Mouse (Mus musculus): ENCODE data around the gene Lrba.

GRCm38 (mm10) chr3:86184546-86184945 is 39.9 kb upstream of the Lrba start:
- TF ChIP-seq JUN (IDR thresholded peaks at IDR 0.05; ENCODE audit: insufficient read depth, low read depth, low read length) (no peak), MAFK (IDR thresholded peaks at IDR 0.05; ENCODE audit: insufficient replicate concordance, low read length) (no peak), USF1 (IDR thresholded peaks at IDR 0.05; ENCODE audit: low read depth, low read length) (no peak), POLR2A (IDR thresholded peaks at IDR 0.05; ENCODE audit: low read depth, low read length) (no peak), UBTF (IDR thresholded peaks at IDR 0.05; ENCODE audit: low read depth, low read length) (no peak), CTCF (conservative IDR thresholded peaks at IDR 0.05 in 1 of 2, IDR thresholded peaks at IDR 0.05 in 1 of 2; ENCODE audit: low read depth in 2 of 2, low read length in 2 of 2) (no peak)

All from CH12.LX (cell line).